Mouse (Mus musculus): ENCODE measurements at regions not wholly inside any gene's neighbourhood (a gene's known extent, or its start where the extent isn't known, plus 50 kb on each side); places are given as distances from the start of the nearest gene placed in this dataset.
A peak's percentile ranks its signal among the peaks of the same experiment; 100 is the strongest.
"Not testable (repeated sequence)": the region's sequence is repeated elsewhere in the genome, so short reads cannot be mapped to it uniquely, and the experiment has no call there.

- DNase-seq (peak; percentile 12), ATAC-seq (peak; percentile 23; the same call in 1 of the 2 replicates)
- Histone ChIP-seq H3K4me1 (ENCODE audit: insufficient read depth) (no peaks in the 10 kb centered on the region), H3K9me3 (ENCODE audit: low read length) (no peaks in the 10 kb centered on the region), H3K4me2 (ENCODE audit: low read depth) (no peak overlapping the region), H3K27ac (ENCODE audit: low read depth, low read length) (no peak overlapping the region), H3K9ac (no peak overlapping the region), H3K36me3 (ENCODE audit: insufficient read depth) (no peaks in the 10 kb centered on the region), H3K4me3 (ENCODE audit: low read depth, low read length) (no peak overlapping the region), H3K27me3 (ENCODE audit: insufficient read depth, low read length) (no peaks in the 10 kb centered on the region)
- no peak for TF ChIP-seq CTCF (IDR thresholded peaks at IDR 0.05; ENCODE audit: low read depth)
- WGBS, result 75% methylated on average over 9 of the region's 9 CpGs
Observed at GRCm38 (mm10) chr5:142281997-142282396, 119.3 kb upstream of the Foxk1 start.

GRCm38 (mm10) chr5:142287981-142288380 lies 113.3 kb upstream of the Foxk1 start:
- ATAC-seq, result no peak
- H3K4me3 ChIP-seq (ENCODE audit: low read depth, low read length), result no peak overlapping the region
- H3K36me3 ChIP-seq (ENCODE audit: insufficient read depth), result no peaks in the 10 kb centered on the region
- H3K9me3 ChIP-seq (ENCODE audit: low read length), result no peaks in the 10 kb centered on the region
- no peak overlapping the region for H3K9ac ChIP-seq
- H3K4me1 ChIP-seq (ENCODE audit: insufficient read depth), result no peaks in the 10 kb centered on the region
- no peak overlapping the region for H3K27ac ChIP-seq (ENCODE audit: low read depth, low read length)
- no peak overlapping the region for H3K4me2 ChIP-seq (ENCODE audit: low read depth)
- no peak for TF ChIP-seq CTCF (IDR thresholded peaks at IDR 0.05; ENCODE audit: low read depth)
- 84% methylated on average over 2 of the region's 2 CpGs for WGBS
- H3K27me3 ChIP-seq (ENCODE audit: insufficient read depth, low read length), result no peaks in the 10 kb centered on the region
- DNase-seq, result no peak

- Histone ChIP-seq H3K27me3 (ENCODE audit: insufficient read depth, low read length) (no peaks in the 10 kb centered on the region), H3K36me3 (ENCODE audit: insufficient read depth) (no peaks in the 10 kb centered on the region), H3K27ac (ENCODE audit: low read depth, low read length) (no peak overlapping the region), H3K4me1 (ENCODE audit: insufficient read depth) (no peaks in the 10 kb centered on the region), H3K9me3 (ENCODE audit: low read length) (no peaks in the 10 kb centered on the region), H3K9ac (no peak overlapping the region), H3K4me2 (ENCODE audit: low read depth) (no peak overlapping the region), H3K4me3 (ENCODE audit: low read depth, low read length) (no peak overlapping the region)
- no peak for ATAC-seq
- no peak for DNase-seq
- no peak for TF ChIP-seq CTCF (IDR thresholded peaks at IDR 0.05; ENCODE audit: low read depth)
- 69% methylated on average over 10 of the region's 10 CpGs for WGBS
Observed at GRCm38 (mm10) chr5:142291451-142291850, 109.8 kb upstream of the Foxk1 start.

- H3K4me2 ChIP-seq (ENCODE audit: low read depth), result not testable (repeated sequence)
Observed at GRCm38 (mm10) chr5:142296401-142296800, 104.9 kb upstream of the Foxk1 start.

GRCm38 (mm10) chr5:142299621-142300020 lies 101.7 kb upstream of the Foxk1 start:
- Histone ChIP-seq H3K27me3 (ENCODE audit: insufficient read depth, low read length) (no peaks in the 10 kb centered on the region), H3K36me3 (ENCODE audit: insufficient read depth) (no peaks in the 10 kb centered on the region), H3K9ac (no peak overlapping the region), H3K4me2 (ENCODE audit: low read depth) (no peak overlapping the region), H3K27ac (ENCODE audit: low read depth, low read length) (no peak overlapping the region), H3K4me3 (ENCODE audit: low read depth, low read length) (no peak overlapping the region), H3K4me1 (ENCODE audit: insufficient read depth) (no peaks in the 10 kb centered on the region), H3K9me3 (ENCODE audit: low read length) (no peaks in the 10 kb centered on the region)
- ATAC-seq (no peak), DNase-seq (no peak)
- 75% methylated on average over 5 of the region's 5 CpGs for WGBS
- no peak for TF ChIP-seq CTCF (IDR thresholded peaks at IDR 0.05; ENCODE audit: low read depth)

More at GRCm38 (mm10) chr5:142296401-142296800, 104.9 kb upstream of the Foxk1 start:
- not testable (repeated sequence) for H3K27ac ChIP-seq (ENCODE audit: low read depth, low read length); H3K4me1 ChIP-seq (ENCODE audit: insufficient read depth); H3K9me3 ChIP-seq (ENCODE audit: low read length); H3K4me3 ChIP-seq (ENCODE audit: low read depth, low read length); H3K27me3 ChIP-seq (ENCODE audit: insufficient read depth, low read length); DNase-seq; ATAC-seq; H3K9ac ChIP-seq; H3K36me3 ChIP-seq (ENCODE audit: insufficient read depth)
- 92% methylated on average over 2 of the region's 2 CpGs for WGBS

GRCm38 (mm10) chr5:142308511-142308910 lies 92.8 kb upstream of the Foxk1 start:
- ATAC-seq, result no peak
- no peak for DNase-seq
- Histone ChIP-seq H3K4me3 (ENCODE audit: low read depth, low read length) (no peak overlapping the region), H3K27ac (ENCODE audit: low read depth, low read length) (no peak overlapping the region), H3K4me1 (ENCODE audit: insufficient read depth) (no peaks in the 10 kb centered on the region), H3K4me2 (ENCODE audit: low read depth) (no peak overlapping the region), H3K9ac (no peak overlapping the region), H3K9me3 (ENCODE audit: low read length) (no peaks in the 10 kb centered on the region), H3K27me3 (ENCODE audit: insufficient read depth, low read length) (no peaks in the 10 kb centered on the region), H3K36me3 (ENCODE audit: insufficient read depth) (no peaks in the 10 kb centered on the region)
- WGBS, result 97% methylated on average over 3 of the region's 3 CpGs
- TF ChIP-seq CTCF (IDR thresholded peaks at IDR 0.05; ENCODE audit: low read depth), result no peak

- no peak overlapping the region for H3K4me2 ChIP-seq (ENCODE audit: low read depth)
- H3K9ac ChIP-seq, result no peak overlapping the region
- H3K4me1 ChIP-seq (ENCODE audit: insufficient read depth), result no peaks in the 10 kb centered on the region
- H3K4me3 ChIP-seq (ENCODE audit: low read depth, low read length), result no peak overlapping the region
- 63% methylated on average over 8 of the region's 8 CpGs for WGBS
- DNase-seq (peak; percentile 25), ATAC-seq (no peak)
- no peak overlapping the region for H3K27ac ChIP-seq (ENCODE audit: low read depth, low read length)
- H3K9me3 ChIP-seq (ENCODE audit: low read length), result no peaks in the 10 kb centered on the region
- TF ChIP-seq CTCF (IDR thresholded peaks at IDR 0.05; ENCODE audit: low read depth), result no peak
- H3K36me3 ChIP-seq (ENCODE audit: insufficient read depth), result no peaks in the 10 kb centered on the region
- no peaks in the 10 kb centered on the region for H3K27me3 ChIP-seq (ENCODE audit: insufficient read depth, low read length)
Observed at GRCm38 (mm10) chr5:142313944-142314343, 87.4 kb upstream of the Foxk1 start.

- H3K9ac ChIP-seq, result no peak overlapping the region
- H3K27me3 ChIP-seq (ENCODE audit: insufficient read depth, low read length), result no peaks in the 10 kb centered on the region
- no peaks in the 10 kb centered on the region for H3K36me3 ChIP-seq (ENCODE audit: insufficient read depth)
- WGBS, result 72% methylated on average over 5 of the region's 5 CpGs
- H3K9me3 ChIP-seq (ENCODE audit: low read length), result no peaks in the 10 kb centered on the region
- no peak overlapping the region for H3K4me3 ChIP-seq (ENCODE audit: low read depth, low read length)
- DNase-seq (no peak), ATAC-seq (no peak)
- no peak for TF ChIP-seq CTCF (IDR thresholded peaks at IDR 0.05; ENCODE audit: low read depth)
- no peak overlapping the region for H3K27ac ChIP-seq (ENCODE audit: low read depth, low read length)
- H3K4me2 ChIP-seq (ENCODE audit: low read depth), result no peak overlapping the region
- no peaks in the 10 kb centered on the region for H3K4me1 ChIP-seq (ENCODE audit: insufficient read depth)
Observed at GRCm38 (mm10) chr5:142314466-142314865, 86.8 kb upstream of the Foxk1 start.

Measured in forebrain, postnatal 0 days (tissue).